Mouse (Mus musculus): ENCODE measurements at regions not wholly inside any gene's neighbourhood (a gene's known extent, or its start where the extent isn't known, plus 50 kb on each side); places are given as distances from the start of the nearest gene placed in this dataset.

DNA sequence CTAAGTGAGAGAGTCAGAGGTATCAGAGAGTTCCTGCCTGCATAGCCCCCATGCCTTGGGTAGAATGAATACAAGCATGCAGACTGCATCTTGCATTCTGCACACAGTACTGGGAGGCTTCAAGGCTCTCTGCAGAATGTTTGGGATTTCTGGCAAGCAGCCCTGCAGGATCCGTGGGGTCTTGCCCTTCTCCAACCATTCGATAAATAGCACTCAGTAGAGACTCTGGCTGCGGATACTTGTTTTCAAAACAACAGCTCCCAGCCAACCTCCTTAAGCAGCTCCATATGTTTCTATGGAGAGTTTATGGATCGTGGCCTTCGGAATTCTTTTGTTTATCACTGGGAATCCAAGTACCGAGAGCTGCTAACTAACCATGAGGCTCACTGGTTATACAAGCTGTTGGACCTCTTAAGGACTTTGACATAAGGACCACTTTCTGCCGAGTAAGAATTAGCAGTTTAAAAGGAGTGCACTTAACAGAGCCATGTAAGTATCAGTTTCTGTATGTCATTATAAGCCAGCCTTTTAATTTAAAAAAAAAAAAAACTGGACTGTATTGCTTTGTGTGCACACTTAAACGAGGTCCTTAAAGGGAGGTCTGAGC is 199.7 kb upstream of the Pgrmc2 start:
- TF ChIP-seq CTCF (IDR thresholded peaks at IDR 0.05; ENCODE audit: extremely low read depth, insufficient read length, insufficient replicate concordance, low read depth, low read length) = no peak
- TF ChIP-seq POLR2A (IDR thresholded peaks at IDR 0.05; ENCODE audit: low read depth, low read length) = no peak
